Mouse (Mus musculus) hindbrain, embryonic 13.5 days (tissue): Measurements from ENCODE around the gene Hibadh. TPM values are rescaled to one million over a fixed set of nuclear protein-coding genes. Genes with fewer than 3 reads are reported as not detected.

ENCODE experiments used
- ATAC-seq: fragments of 200-750 bp; cut with Nextera tagmentation; 2 replicates; pipeline ENCODE4 v1.8.0; 2017; ENCODE audit warnings: moderate TSS enrichment; ENCODE audit not compliant: low FRiP score
- H3K27ac ChIP-seq: fragments of 300-500 bp; sonication (generic); 2 replicates; pipeline ENCODE4 v1.5.1; 2015; ENCODE audit warnings: inconsistent platforms, mild to moderate bottlenecking, moderate library complexity
- H3K27me3 ChIP-seq: fragments of 300-500 bp; sonication (generic); 2 replicates; pipeline ENCODE4 v1.6.1; 2015; ENCODE audit warnings: mild to moderate bottlenecking, inconsistent platforms
- H3K36me3 ChIP-seq: fragments of 300-500 bp; sonication (generic); 2 replicates; pipeline ENCODE4 v1.6.1; 2015; ENCODE audit warnings: mild to moderate bottlenecking, inconsistent platforms
- H3K4me1 ChIP-seq: fragments of 300-500 bp; sonication (generic); replicated peaks from 2 replicates; pipeline ENCODE4 v1.6.1; 2015; ENCODE audit warnings: inconsistent platforms
- H3K4me2 ChIP-seq: fragments of 300-500 bp; sonication (generic); 2 replicates; pipeline ENCODE4 v1.6.1; 2015; ENCODE audit warnings: inconsistent platforms, mild to moderate bottlenecking, moderate library complexity
- H3K4me3 ChIP-seq: fragments of 300-500 bp; sonication (generic); 2 replicates; pipeline ENCODE4 v1.5.1; 2015; ENCODE audit warnings: mild to moderate bottlenecking, inconsistent platforms
- H3K9ac ChIP-seq: fragments of 300-500 bp; sonication (generic); 2 replicates; pipeline ENCODE4 v1.6.1; 2015; ENCODE audit warnings: mild to moderate bottlenecking, inconsistent platforms
- H3K9me3 ChIP-seq: fragments of 300-500 bp; sonication (generic); 2 replicates; pipeline ENCODE4 v1.6.1; 2016; ENCODE audit warnings: inconsistent platforms
- WGBS: fragments of 180-500 bp; shearing (Covaris S2); methylation state at CpG from one replicate; pipeline ENCODE4 v1.1.7; 2015; 5-methylcytosine and 5-hydroxymethylcytosine counted together
- polyA plus RNA-seq: library from polyadenylated mRNA; unstranded; fragments of >200 nt; fragmentation: Nextera tagmentation; extraction: Ambion mirVana; gene quantifications from 2 replicates; pipeline ENCODE4 v1.2.1, GENCODE M21; 2015

Hibadh gene
- polyA plus RNA-seq, 1 experiment from 2014 or later = 62.9 TPM

GRCm38 (mm10) chr6:52630625-52631024 is 9.6 kb downstream of the Hibadh start:
- Histone ChIP-seq H3K4me1 (no peaks in the 10 kb centered on the region), H3K4me3 (no peak overlapping the region), H3K27ac (no peak overlapping the region), H3K9ac (no peak overlapping the region), H3K27me3 (no peaks in the 10 kb centered on the region), H3K4me2 (no peak overlapping the region), H3K9me3 (no peaks in the 10 kb centered on the region), H3K36me3 (peaks cover 4% of the 10 kb centered on the region; the same call in 1 of the 2 replicates)
- ATAC-seq = no peak
- 91% methylated on average over 4 of the region's 4 CpGs for WGBS

- no peak for ATAC-seq
- no peaks in the 10 kb centered on the region for H3K27me3 ChIP-seq
- 96% methylated on average over 4 of the region's 4 CpGs for WGBS
Measured at GRCm38 (mm10) chr6:52629180-52629579, 11.0 kb downstream of the Hibadh start.

GRCm38 (mm10) chr6:52626735-52627134 is 13.5 kb downstream of the Hibadh start:
- no peak for ATAC-seq
- 94% methylated on average over 4 of the region's 4 CpGs for WGBS
- H3K27ac ChIP-seq = no peak overlapping the region
- H3K4me1 ChIP-seq = no peaks in the 10 kb centered on the region
- no peak overlapping the region for H3K9ac ChIP-seq
- H3K9me3 ChIP-seq = no peaks in the 10 kb centered on the region
- peaks cover 10% of the 10 kb centered on the region for H3K36me3 ChIP-seq
- H3K4me2 ChIP-seq = no peak overlapping the region
- H3K27me3 ChIP-seq = no peaks in the 10 kb centered on the region
- H3K4me3 ChIP-seq = no peak overlapping the region

More at GRCm38 (mm10) chr6:52629180-52629579, 11.0 kb downstream of the Hibadh start:
- Histone ChIP-seq H3K27ac (no peak overlapping the region), H3K36me3 (peaks cover 6% of the 10 kb centered on the region; the same call in 1 of the 2 replicates), H3K4me3 (no peak overlapping the region), H3K4me1 (no peaks in the 10 kb centered on the region), H3K9ac (no peak overlapping the region), H3K4me2 (no peak overlapping the region), H3K9me3 (no peaks in the 10 kb centered on the region)

GRCm38 (mm10) chr6:52623741-52624140 is 16.4 kb downstream of the Hibadh start:
- Histone ChIP-seq H3K36me3 (peaks cover 19% of the 10 kb centered on the region), H3K27me3 (no peaks in the 10 kb centered on the region), H3K4me3 (no peak overlapping the region), H3K4me1 (no peaks in the 10 kb centered on the region), H3K9ac (no peak overlapping the region), H3K9me3 (no peaks in the 10 kb centered on the region), H3K27ac (no peak overlapping the region), H3K4me2 (no peak overlapping the region)
- 92% methylated on average over 3 of the region's 3 CpGs for WGBS
- ATAC-seq = no peak

- Histone ChIP-seq H3K27ac (no peak overlapping the region), H3K4me2 (no peak overlapping the region), H3K36me3 (peaks cover 23% of the 10 kb centered on the region), H3K4me1 (no peaks in the 10 kb centered on the region), H3K9ac (no peak overlapping the region), H3K9me3 (no peaks in the 10 kb centered on the region), H3K27me3 (no peaks in the 10 kb centered on the region), H3K4me3 (no peak overlapping the region)
- 81% methylated on average over 11 of the region's 11 CpGs for WGBS
- no peak for ATAC-seq
Measured at GRCm38 (mm10) chr6:52621731-52622480, 18.3 kb downstream of the Hibadh start.

GRCm38 (mm10) chr6:52620090-52620489 is 20.1 kb downstream of the Hibadh start:
- Histone ChIP-seq H3K9me3 (no peaks in the 10 kb centered on the region), H3K4me2 (no peak overlapping the region), H3K27ac (no peak overlapping the region), H3K4me3 (no peak overlapping the region), H3K36me3 (peaks cover 20% of the 10 kb centered on the region), H3K4me1 (no peaks in the 10 kb centered on the region), H3K27me3 (no peaks in the 10 kb centered on the region), H3K9ac (no peak overlapping the region)
- ATAC-seq = no peak
- 90% methylated on average over 2 of the region's 2 CpGs for WGBS

GRCm38 (mm10) chr6:52609626-52610352 is 30.4 kb downstream of the Hibadh start:
- H3K36me3 ChIP-seq = no peaks in the 10 kb centered on the region

GRCm38 (mm10) chr6:52608121-52608520 is 32.1 kb downstream of the Hibadh start:
- Histone ChIP-seq H3K9ac (no peak overlapping the region), H3K4me3 (no peak overlapping the region), H3K4me2 (no peak overlapping the region), H3K36me3 (no peaks in the 10 kb centered on the region), H3K27ac (no peak overlapping the region), H3K9me3 (no peaks in the 10 kb centered on the region), H3K4me1 (no peaks in the 10 kb centered on the region), H3K27me3 (no peaks in the 10 kb centered on the region)
- no peak for ATAC-seq
- 92% methylated on average over 4 of the region's 4 CpGs for WGBS

More at GRCm38 (mm10) chr6:52609626-52610352, 30.4 kb downstream of the Hibadh start:
- Histone ChIP-seq H3K9ac (no peak overlapping the region), H3K27ac (no peak overlapping the region), H3K27me3 (no peaks in the 10 kb centered on the region), H3K4me3 (no peak overlapping the region), H3K4me2 (no peak overlapping the region), H3K4me1 (no peaks in the 10 kb centered on the region), H3K9me3 (no peaks in the 10 kb centered on the region)
- ATAC-seq = no peak
- WGBS = 89% methylated on average over 6 of the region's 6 CpGs

GRCm38 (mm10) chr6:52606746-52607347 is 33.3 kb downstream of the Hibadh start:
- WGBS = 92% methylated on average over 7 of the region's 7 CpGs
- no peaks in the 10 kb centered on the region for H3K9me3 ChIP-seq

GRCm38 (mm10) chr6:52601706-52602642 is 38.2 kb downstream of the Hibadh start:
- Histone ChIP-seq H3K4me1 (no peaks in the 10 kb centered on the region), H3K4me3 (no peak overlapping the region), H3K9ac (no peak overlapping the region), H3K27me3 (no peaks in the 10 kb centered on the region), H3K9me3 (no peaks in the 10 kb centered on the region), H3K4me2 (no peak overlapping the region), H3K27ac (no peak overlapping the region), H3K36me3 (no peaks in the 10 kb centered on the region)
- WGBS = 91% methylated on average over 7 of the region's 7 CpGs
- ATAC-seq = no peak

More at GRCm38 (mm10) chr6:52606746-52607347, 33.3 kb downstream of the Hibadh start:
- Histone ChIP-seq H3K27me3 (no peaks in the 10 kb centered on the region), H3K36me3 (no peaks in the 10 kb centered on the region), H3K27ac (no peak overlapping the region), H3K4me1 (no peaks in the 10 kb centered on the region), H3K9ac (no peak overlapping the region), H3K4me2 (no peak overlapping the region), H3K4me3 (no peak overlapping the region)
- ATAC-seq = no peak

GRCm38 (mm10) chr6:52601117-52601516 is 39.1 kb downstream of the Hibadh start:
- Histone ChIP-seq H3K4me3 (no peak overlapping the region), H3K9ac (no peak overlapping the region), H3K27ac (no peak overlapping the region), H3K4me2 (no peak overlapping the region), H3K4me1 (no peaks in the 10 kb centered on the region), H3K36me3 (no peaks in the 10 kb centered on the region), H3K9me3 (no peaks in the 10 kb centered on the region), H3K27me3 (no peaks in the 10 kb centered on the region)
- 62% methylated on average over 4 of the region's 4 CpGs for WGBS
- ATAC-seq = no peak
